Mouse (Mus musculus) left cerebral cortex, postnatal 25 days (tissue): ENCODE measurements at regions not wholly inside any gene's neighbourhood (a gene's known extent, or its start where the extent isn't known, plus 50 kb on each side); places are given as distances from the start of the nearest gene placed in this dataset.
A peak's percentile ranks its signal among the peaks of the same experiment; 100 is the strongest.

Source experiments
- DNase-seq, 2 experiments: peaks; one replicate each; pipeline ENCODE4 v3.0.0; 2022; ENCODE audit warnings: low spot score in 2 of 2, mixed read lengths in 1 of 2
- intact Hi-C: fragments of 180-260 bp; cut with DNase I; formaldehyde crosslinking; loops from one replicate; pipeline ENCODE4 v1.15.1; 2025

DNA sequence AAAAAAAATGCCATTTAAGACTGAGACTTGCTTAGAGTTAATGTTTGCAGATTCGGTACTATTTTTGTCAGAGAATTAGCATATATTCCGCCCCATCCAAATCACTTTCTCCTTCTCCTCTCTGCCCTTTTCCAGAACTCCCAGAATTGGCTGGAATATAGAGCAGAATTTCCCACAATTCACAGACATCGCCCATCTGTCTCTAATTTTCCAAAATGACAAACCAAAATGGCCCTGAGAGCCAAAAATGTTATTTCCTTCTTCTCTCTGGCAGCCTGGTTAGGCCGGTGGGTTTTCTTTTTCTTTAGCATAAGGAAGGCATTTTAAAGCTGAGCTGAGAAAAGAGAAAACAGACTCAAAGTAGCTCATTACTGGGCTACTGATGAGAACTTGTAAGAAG is 119.8 kb downstream of the Rchy1 start:
- intact Hi-C loops, result no loop called here
- DNase-seq, result peak in 1 of 2 experiments; percentile 66

DNA sequence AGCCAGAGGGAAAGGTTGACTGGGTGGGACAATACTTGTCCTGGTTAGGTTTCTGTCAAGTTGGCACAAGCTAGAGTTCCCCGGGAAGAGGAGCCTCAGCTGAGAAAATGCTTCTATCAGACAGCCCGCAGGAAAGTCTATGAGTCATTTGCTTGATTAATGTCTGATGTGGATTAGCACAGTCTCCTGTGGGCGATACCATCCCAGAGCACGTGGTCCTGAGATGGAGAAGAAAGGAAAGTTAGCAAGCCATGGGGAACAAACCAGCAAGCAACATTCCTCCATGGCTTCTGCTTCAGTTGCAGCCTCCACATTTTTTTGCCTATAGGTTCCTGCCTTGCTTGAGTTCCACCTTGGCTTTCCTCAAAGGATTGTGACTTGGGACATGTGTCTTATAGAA is 121.8 kb downstream of the Rchy1 start:
- intact Hi-C loops, result no loop called here
- peak in 1 of 2 experiments; percentile 25 for DNase-seq

DNA sequence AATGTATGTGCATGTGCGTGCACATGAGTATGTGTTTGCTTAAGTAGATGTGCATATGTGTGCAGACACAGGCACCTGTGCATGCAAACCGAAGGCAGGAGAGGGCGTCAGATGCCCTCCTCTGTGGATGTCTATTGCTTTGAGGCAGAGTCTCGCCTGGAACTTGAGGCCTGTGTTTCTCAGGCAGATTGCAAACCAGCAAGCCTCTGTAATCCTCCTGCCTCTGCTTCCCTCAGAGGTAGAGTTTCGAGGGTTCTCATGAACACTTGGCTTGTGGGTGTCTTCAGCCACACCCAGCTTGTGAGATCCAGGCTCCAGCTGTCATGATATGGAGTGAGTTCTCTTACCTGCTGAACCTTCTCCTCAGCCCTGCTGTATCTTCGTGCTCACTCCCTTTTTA is 134.4 kb downstream of the Rchy1 start:
- no peak for DNase-seq
- intact Hi-C loops, result no loop called here

- DNase-seq, result peak in 1 of 2 experiments; percentile 46
- intact Hi-C loops, result no loop called here
Observed at GRCm38 (mm10) chr5:91826636-91827035, 136.2 kb downstream of the Rchy1 start.

DNA sequence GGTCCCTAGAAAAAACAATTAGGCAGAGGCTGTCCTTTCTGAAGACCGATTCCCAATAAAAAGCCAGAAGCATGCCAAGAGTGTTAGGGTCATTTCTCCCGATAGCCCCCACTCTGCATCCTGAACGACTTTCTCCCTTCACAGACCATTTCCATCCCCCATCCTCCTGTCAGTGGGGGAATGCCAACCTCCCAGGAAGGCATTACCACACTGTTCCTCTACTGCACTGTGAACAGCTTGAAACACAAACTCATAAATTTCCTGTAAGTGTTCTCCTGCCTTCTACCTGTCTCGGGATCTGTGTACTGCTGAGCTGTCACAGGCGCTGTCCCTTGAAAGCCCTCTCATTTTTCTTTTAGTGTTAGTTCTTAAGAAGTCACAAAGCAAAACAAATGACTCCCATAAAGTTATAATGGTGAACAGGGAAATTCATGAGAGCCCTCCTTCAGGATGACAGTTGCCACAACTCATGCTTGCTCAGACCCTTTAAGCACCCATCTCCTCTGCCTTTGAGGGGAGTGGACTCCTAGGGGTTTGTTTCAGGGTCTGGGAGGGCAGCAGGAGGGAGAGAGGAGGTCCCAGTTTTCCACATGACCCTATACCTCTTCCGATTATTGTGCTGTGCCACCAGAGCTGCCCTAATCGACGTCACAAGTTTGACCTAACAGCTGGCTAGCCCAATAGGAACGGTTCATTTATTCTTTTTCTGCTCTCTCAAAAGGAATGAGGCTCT is 139.9 kb downstream of the Rchy1 start:
- intact Hi-C loops, result no loop called here
- DNase-seq, result no peak

DNA sequence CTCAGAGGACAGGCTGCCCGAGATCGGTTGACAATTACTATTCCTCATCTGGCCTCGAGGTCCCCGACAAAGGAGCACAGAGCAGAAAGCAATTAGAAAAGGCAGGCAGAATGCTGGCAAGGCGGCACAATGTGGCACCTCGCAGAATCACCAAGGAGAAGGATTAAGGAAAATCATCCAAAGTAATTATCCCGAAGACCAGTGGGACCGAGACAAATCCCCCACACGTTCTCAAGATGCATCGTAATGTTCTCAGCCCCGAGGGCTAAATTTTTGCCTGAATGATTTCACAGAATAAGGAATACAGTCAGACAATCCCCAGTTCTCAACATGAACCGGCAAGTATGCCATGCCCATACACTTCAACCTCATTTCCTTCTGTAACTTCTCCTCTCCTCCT is 144.1 kb downstream of the Rchy1 start:
- DNase-seq, result no peak
- intact Hi-C loops, result no loop called here

DNA sequence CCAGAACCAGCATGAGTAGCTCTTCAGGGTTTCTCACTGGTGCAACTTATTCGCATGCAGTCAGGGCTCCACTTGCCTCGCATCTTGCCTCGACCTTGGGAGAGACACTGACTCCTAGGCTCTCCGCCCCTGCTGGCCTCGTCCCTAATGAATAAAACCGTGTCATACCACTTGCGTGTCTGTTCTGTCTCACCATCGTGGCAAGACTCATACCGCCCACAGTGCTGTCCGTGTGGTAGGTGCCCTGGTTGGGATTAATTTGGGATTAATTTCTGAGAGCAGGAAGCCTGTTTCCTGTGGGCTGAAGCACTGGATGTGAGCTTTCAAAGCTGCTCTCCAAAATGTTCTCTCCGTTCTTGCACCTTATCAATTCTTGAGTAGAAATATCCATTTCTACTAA is 144.7 kb downstream of the Rchy1 start:
- no peak for DNase-seq
- intact Hi-C loops, result no loop called here

- intact Hi-C loops, result no loop called here
- DNase-seq, result no peak
Observed at GRCm38 (mm10) chr5:91816376-91816950, 146.4 kb downstream of the Rchy1 start.

DNA sequence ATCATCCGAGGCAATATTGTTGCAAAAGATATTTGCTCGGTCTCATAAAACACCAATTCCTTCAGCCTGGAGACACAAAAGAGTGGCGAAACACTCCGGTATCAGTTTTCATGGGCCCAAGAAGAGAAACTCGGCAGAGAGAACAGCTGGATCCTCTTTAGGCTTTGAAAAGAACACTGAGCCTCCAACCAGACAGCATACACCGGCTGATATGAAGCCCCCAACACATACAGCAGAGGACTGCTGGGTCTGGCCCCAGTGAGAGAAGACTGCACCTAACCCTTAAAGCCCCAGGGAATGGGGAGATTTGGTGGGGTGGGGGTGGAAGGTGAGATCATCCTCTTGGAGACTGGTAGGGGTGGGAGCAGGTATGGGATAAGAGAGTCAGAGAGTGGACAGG is 147.9 kb downstream of the Rchy1 start:
- DNase-seq, result no peak
- intact Hi-C loops, result no loop called here

- no peak for DNase-seq
- intact Hi-C loops, result no loop called here
Observed at GRCm38 (mm10) chr5:91814417-91814762, 148.5 kb downstream of the Rchy1 start.

GRCm38 (mm10) chr5:91813547-91814416 is 149.1 kb downstream of the Rchy1 start:
- DNase-seq, result no peak
- intact Hi-C loops, result no loop called here

DNA sequence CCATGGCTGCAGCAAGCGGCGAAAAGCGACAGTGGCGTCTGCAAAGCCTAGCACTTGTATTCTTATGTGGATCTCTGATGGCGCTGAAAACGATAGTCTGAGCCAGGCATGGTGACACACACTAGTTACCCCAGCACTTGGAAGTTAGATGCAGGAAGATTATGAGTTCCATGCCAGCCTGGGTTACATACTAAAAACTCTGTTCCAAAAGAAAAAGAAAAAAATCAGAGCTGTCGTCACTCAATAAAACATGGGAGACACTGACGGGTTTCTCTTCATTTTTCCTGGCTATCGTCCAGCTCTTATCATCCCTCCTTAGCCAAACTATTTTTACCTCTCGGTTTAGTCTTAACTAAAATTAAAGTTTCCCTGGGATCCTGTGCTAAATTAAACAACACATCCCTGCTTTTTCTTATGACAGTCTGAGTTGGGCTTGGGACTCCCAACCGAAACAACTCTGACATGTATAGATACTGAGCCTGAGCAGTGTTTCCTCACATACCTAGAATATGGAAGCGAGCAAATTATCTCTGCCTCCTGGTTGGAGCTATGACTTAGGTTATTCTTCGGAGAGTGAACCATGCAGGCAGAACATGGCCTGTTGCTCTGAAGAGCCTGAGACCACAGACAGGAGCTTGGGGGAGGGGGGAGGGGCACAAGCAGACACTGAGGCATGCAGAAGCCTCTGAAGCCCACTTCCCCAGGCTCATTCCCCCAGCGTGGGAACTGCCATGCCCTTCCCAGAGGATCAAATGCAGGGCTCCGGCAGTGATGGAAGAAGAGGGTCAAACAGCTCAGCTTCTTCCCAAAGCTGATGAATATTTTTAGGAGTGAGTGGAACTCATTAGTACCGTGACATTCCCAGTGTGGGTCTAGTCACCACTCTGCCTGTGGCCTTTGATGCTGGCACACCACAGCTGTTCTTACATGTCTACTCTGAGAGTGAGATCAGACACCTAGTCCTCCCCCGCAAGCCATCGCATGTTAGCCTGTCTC is 155.5 kb downstream of the Rchy1 start:
- DNase-seq, result peak in 1 of 2 experiments; percentile 39
- intact Hi-C loops, result no loop called here

- no peak for DNase-seq
- intact Hi-C loops, result no loop called here
Observed at GRCm38 (mm10) chr5:91801297-91801980, 161.4 kb downstream of the Rchy1 start.

DNA sequence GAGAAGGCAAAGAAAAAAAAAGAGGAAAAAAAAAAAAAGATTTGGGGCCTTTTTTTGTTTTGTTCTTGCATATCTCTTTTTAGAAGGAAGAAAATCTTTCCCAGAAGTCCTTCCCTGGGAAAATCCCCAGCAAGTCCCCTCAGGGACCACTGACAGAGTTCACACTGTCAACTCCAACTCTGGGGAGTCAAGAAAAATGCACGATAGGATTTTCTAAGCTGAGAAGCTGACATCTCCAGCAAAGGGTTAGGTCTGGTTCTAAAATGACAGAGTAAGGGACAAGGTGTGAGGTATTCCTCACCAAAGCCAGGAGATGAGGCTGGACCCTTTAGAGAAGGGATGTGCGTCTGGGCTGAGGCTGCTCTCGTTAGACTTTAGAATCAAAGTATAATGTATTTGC is 165.5 kb downstream of the Rchy1 start:
- intact Hi-C loops, result no loop called here
- DNase-seq, result no peak

DNA sequence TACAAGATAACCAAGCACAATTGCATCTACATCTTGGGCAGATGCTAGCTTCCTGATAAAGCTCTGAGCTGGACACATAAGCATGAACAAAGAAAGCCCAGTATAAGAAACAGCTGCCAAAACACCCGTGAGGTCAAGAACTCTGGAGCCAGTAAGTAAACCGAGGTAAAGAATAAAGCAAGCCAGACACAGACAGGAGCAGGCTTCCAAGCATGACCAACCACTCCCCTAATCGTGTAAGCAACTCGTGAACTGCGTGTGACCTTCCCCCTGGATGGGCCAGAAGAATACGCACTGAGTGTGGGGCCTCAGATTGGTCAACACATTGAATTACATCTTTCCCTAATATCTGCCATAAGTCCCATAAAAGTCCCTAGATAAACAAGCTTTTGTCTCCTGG is 170.1 kb downstream of the Rchy1 start:
- DNase-seq, result no peak
- intact Hi-C loops, result no loop called here

GRCm38 (mm10) chr5:91790412-91790811 is 172.5 kb downstream of the Rchy1 start:
- no peak for DNase-seq
- intact Hi-C loops, result no loop called here

DNA sequence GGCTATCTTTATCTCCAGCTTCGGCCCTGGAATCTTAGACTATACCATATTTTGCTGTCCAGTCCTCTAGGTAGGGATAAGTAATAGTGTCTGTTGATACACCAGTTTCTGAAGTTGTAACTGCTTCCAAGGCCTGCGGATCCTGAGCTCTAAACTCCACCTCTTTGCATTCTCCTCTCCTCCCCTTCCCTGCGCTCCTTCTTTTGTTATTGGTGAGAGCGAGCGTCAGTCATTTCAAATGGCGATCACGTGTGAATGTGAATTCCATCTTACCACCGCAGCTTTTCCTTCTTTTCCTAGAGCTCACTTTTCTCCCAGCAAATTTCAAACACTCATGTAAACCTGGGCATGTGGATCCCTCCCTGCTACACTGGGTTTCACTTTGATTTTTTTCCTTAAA is 178.9 kb downstream of the Rchy1 start:
- intact Hi-C loops, result no loop called here

DNA sequence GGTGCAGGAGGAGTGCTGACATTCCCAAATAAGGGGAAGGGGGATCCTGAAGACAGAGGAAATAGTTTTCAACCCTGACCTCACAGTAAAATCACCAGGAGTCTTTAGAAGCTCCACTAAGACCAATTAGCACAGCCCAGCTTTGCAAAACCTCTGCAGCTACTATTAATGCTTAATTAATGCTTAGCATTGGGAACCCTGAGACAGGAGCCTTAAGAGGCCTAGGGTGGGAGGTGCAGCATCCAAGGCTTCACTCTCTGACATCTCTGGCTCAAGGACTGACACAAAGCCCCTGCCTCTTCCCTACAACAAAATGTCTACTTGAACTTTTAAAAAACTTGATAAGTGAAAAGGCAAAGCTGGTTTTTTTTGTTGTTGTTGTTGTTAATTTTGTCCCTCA is 185.9 kb downstream of the Rchy1 start:
- intact Hi-C loops, result no loop called here
- no peak for DNase-seq

More for the DNA sequence above, 178.9 kb downstream of the Rchy1 start:
- no peak for DNase-seq

DNA sequence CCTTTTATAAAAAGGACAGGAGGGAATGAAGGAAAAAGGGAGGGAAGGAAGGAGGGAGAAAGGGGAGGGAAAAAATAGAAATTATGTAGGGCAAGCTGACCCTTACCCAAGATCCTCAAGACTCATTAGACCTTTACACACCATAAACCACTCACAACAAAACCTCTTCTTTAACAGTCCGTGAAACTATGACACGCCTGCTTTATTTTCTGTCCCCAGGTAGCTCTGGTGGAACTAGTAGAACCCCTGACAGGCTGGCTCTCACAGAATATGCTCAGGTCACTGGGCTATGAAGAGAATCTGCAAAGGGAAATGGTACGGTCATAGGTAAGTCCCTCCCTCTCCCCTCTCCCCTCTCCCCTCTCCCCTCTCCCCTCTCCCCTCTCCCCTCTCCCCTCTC is 188.8 kb downstream of the Rchy1 start:
- intact Hi-C loops, result no loop called here
- no peak for DNase-seq
